Mouse (Mus musculus) ES-E14 (cell line): Measurements from ENCODE around the gene Smarca2. TPM values are rescaled to one million over a fixed set of nuclear protein-coding genes. Genes with fewer than 3 reads are reported as not detected.

Experiments
- DNase-seq: peaks from one replicate; pipeline ENCODE4 v3.0.0-alpha.2; 2013; ENCODE audit warnings: low read depth, low spot score
- H3K27ac ChIP-seq: 2 replicates; pipeline ENCODE4 v1.5.1; 2012; ENCODE audit warnings: low read depth, mild to moderate bottlenecking, low read length, moderate library complexity, mixed read lengths; ENCODE audit not compliant: poor library complexity, insufficient read depth, severe bottlenecking
- H3K36me3 ChIP-seq: 2 replicates; pipeline ENCODE4 v1.6.1; 2012; ENCODE audit warnings: mild to moderate bottlenecking, low read length, moderate library complexity, mixed read lengths; ENCODE audit not compliant: control insufficient read depth, poor library complexity, insufficient read depth, severe bottlenecking
- H3K4me1 ChIP-seq, 2 experiments: fragments of 150-350 bp in 1 of 2; sonication (generic) in 1 of 2; 2 replicates each; pipeline ENCODE4 v1.6.1; 2012; ENCODE audit warnings: low read length in 2 of 2, mild to moderate bottlenecking in 1 of 2, mixed read lengths in 1 of 2; ENCODE audit not compliant: control insufficient read depth in 2 of 2, insufficient read depth in 2 of 2, poor library complexity in 1 of 2
- H3K4me3 ChIP-seq, 2 experiments: fragments of 150-350 bp in 1 of 2; sonication (generic) in 1 of 2; 2 replicates each; pipeline ENCODE4 v1.5.1; 2012; ENCODE audit warnings: low read length in 2 of 2, low read depth in 1 of 2, mild to moderate bottlenecking in 1 of 2, mixed read lengths in 1 of 2; ENCODE audit not compliant: insufficient read depth in 1 of 2, poor library complexity in 1 of 2, severe bottlenecking in 1 of 2
- H3K9ac ChIP-seq: 2 replicates; pipeline ENCODE4 v1.6.1; 2012; ENCODE audit warnings: low read depth, mild to moderate bottlenecking, low read length, mixed read lengths; ENCODE audit not compliant: poor library complexity, insufficient read depth, severe bottlenecking
- H3K9me3 ChIP-seq: fragments of 150-350 bp; sonication (generic); 2 replicates; pipeline ENCODE4 v1.6.1; 2012; ENCODE audit warnings: low read depth, mild to moderate bottlenecking, low read length; ENCODE audit not compliant: control insufficient read depth, insufficient read depth
- CHD2 ChIP-seq: IDR thresholded peaks from 2 replicates; pipeline ENCODE4 v1.6.1; 2014; ENCODE audit warnings: mild to moderate bottlenecking, low read depth, low read length, inconsistent platforms
- HCFC1 ChIP-seq: IDR thresholded peaks from 2 replicates; pipeline ENCODE4 v1.6.1; 2012; ENCODE audit warnings: low read length, inconsistent platforms, borderline replicate concordance; ENCODE audit not compliant: insufficient read depth
- MAFK ChIP-seq: IDR thresholded peaks from 2 replicates; pipeline ENCODE4 v1.6.1; 2014; ENCODE audit warnings: mild to moderate bottlenecking, low read depth, low read length, inconsistent platforms; ENCODE audit not compliant: insufficient read depth
- ZC3H11A ChIP-seq: IDR thresholded peaks from 2 replicates; pipeline ENCODE4 v1.6.1; 2012; ENCODE audit warnings: low read depth, mild to moderate bottlenecking, inconsistent platforms, low read length, borderline replicate concordance
- ZNF384 ChIP-seq: IDR thresholded peaks from 2 replicates; pipeline ENCODE4 v1.6.1; 2012; ENCODE audit warnings: low read depth, low read length, inconsistent platforms
- in situ Hi-C, 2 experiments: fragments of 600-800 bp; cut with MboI; formaldehyde crosslinking; loops; one replicate each; pipeline ENCODE4 v1.15.1; 2025; ENCODE audit warnings: low sequenced_read_pairs in 2 of 2, inconsistent platforms in 1 of 2; ENCODE audit not compliant: unreplicated experiment in 2 of 2
- total RNA-seq: library from RNA; depleted of rRNA; stranded (reverse); fragments of 300-350 nt; gene quantifications from 2 replicates; pipeline ENCODE4 v1.2.3, GENCODE M21; 2012

Gene Smarca2
- total RNA-seq, 1 experiment: 3.7 TPM

GRCm38 (mm10) chr19:26603296-26603860 lies 1.5 kb upstream of the Smarca2 start:
- H3K9me3 ChIP-seq: no peaks in the 10 kb centered on the region
- H3K9ac ChIP-seq: no peak overlapping the region
- H3K36me3 ChIP-seq: no peaks in the 10 kb centered on the region
- in situ Hi-C loops: loop anchor here (10.0 kb wide), 2 partner anchors 929 to 999 kb away; partner anchors contain the start of gene Dmrt2 (in 1 of the 2)
- no peak overlapping the region for H3K27ac ChIP-seq
- DNase-seq: no peak
- 0 out of 4 replicates have a peak, but pooled peaks cover 0 to 2% of the 10 kb centered on the region in 2 experiments for H3K4me1 ChIP-seq
- TF ChIP-seq MAFK: no peak
- no peak for TF ChIP-seq CHD2
- TF ChIP-seq ZNF384: no peak
- no peak for TF ChIP-seq ZC3H11A
- TF ChIP-seq HCFC1: no peak
- H3K4me3 ChIP-seq: no peak overlapping the region

- H3K27ac ChIP-seq: no peak overlapping the region
Observed at GRCm38 (mm10) chr19:26603906-26604754, 720 bp upstream of the Smarca2 start.

GRCm38 (mm10) chr19:26605438-26606320 lies 829 bp downstream of the Smarca2 start:
- H3K36me3 ChIP-seq: no peaks in the 10 kb centered on the region
- 0 out of 4 replicates have a peak, but pooled peaks cover 0 to 2% of the 10 kb centered on the region in 2 experiments for H3K4me1 ChIP-seq
- H3K9me3 ChIP-seq: no peaks in the 10 kb centered on the region; the same call in 1 of the 2 replicates
- peak overlapping the region; percentile 65 to 85 for H3K4me3 ChIP-seq
- no peak overlapping the region for H3K27ac ChIP-seq
- TF ChIP-seq HCFC1 (no peak), MAFK (no peak), CHD2 (no peak), ZC3H11A (no peak), ZNF384 (no peak)
- peak; percentile 26 for DNase-seq
- in situ Hi-C loops: loop anchor here (5.0 to 10.0 kb wide), 4 partner anchors 931 to 1003 kb away; partner anchors contain the start of gene Dmrt2 (in 1 of the 2)
- H3K9ac ChIP-seq: no peak overlapping the region

More at GRCm38 (mm10) chr19:26603906-26604754, 720 bp upstream of the Smarca2 start:
- Histone ChIP-seq H3K9ac (peak overlapping the region; percentile 68), H3K4me1 (0 out of 4 replicates have a peak, but pooled peaks cover 0 to 2% of the 10 kb centered on the region in 2 experiments), H3K9me3 (no peaks in the 10 kb centered on the region), H3K4me3 (peak overlapping the region; percentile 65 to 85), H3K36me3 (no peaks in the 10 kb centered on the region)
- DNase-seq: no peak
- no peak for TF ChIP-seq MAFK
- no peak for TF ChIP-seq CHD2
- no peak for TF ChIP-seq ZNF384
- no peak for TF ChIP-seq HCFC1
- no peak for TF ChIP-seq ZC3H11A
- in situ Hi-C loops: loop anchor here (10.0 kb wide), 2 partner anchors 929 to 999 kb away; partner anchors contain the start of gene Dmrt2 (in 1 of the 2)
